Mouse (Mus musculus) MEL (cell line): ENCODE data around the gene Snx32. TPM values are rescaled to one million over a fixed set of nuclear protein-coding genes. Genes with fewer than 3 reads are reported as not detected.
A peak's percentile ranks its signal among the peaks of the same experiment; 100 is the strongest.

ENCODE experiments used
- DNase-seq: peaks from one replicate; pipeline ENCODE4 v3.0.0; 2011; ENCODE audit warnings: low read depth, low spot score
- H3K27ac ChIP-seq: 2 replicates; pipeline ENCODE4 v1.5.1; 2012; ENCODE audit warnings: low read depth, mild to moderate bottlenecking, control low read depth, low read length, moderate library complexity; ENCODE audit not compliant: control insufficient read depth
- H3K27me3 ChIP-seq, 2 experiments: fragments of 150-350 bp in 1 of 2; sonication (generic) in 1 of 2; 2 replicates each; pipeline ENCODE4 v1.6.1; 2012; ENCODE audit warnings: low read length in 2 of 2, mild to moderate bottlenecking in 2 of 2, improper control_type of control experiment in 1 of 2, moderate library complexity in 1 of 2; ENCODE audit not compliant: insufficient read depth in 2 of 2, control insufficient read depth in 1 of 2
- H3K36me3 ChIP-seq, 2 experiments: 2 replicates each; pipeline ENCODE4 v1.6.1; 2012 to 2014; ENCODE audit warnings: low read length in 2 of 2, improper control_type of control experiment in 1 of 2, inconsistent platforms in 1 of 2, mild to moderate bottlenecking in 1 of 2; ENCODE audit not compliant: insufficient read depth in 2 of 2, control insufficient read depth in 1 of 2
- H3K4me1 ChIP-seq, 2 experiments: fragments of 150-350 bp in 1 of 2; sonication (generic) in 1 of 2; 2 replicates each; pipeline ENCODE4 v1.6.1; 2012; ENCODE audit warnings: low read length in 2 of 2, improper control_type of control experiment in 1 of 2, mild to moderate bottlenecking in 1 of 2; ENCODE audit not compliant: insufficient read depth in 2 of 2, control insufficient read depth in 1 of 2
- H3K4me3 ChIP-seq, 2 experiments: fragments of 150-350 bp in 1 of 2; sonication (generic) in 1 of 2; 2 replicates each; pipeline ENCODE4 v1.5.1; 2012; ENCODE audit warnings: low read depth in 2 of 2, low read length in 2 of 2, mild to moderate bottlenecking in 2 of 2, moderate library complexity in 2 of 2, control low read depth in 1 of 2, improper control_type of control experiment in 1 of 2; ENCODE audit not compliant: control insufficient read depth in 1 of 2, insufficient read depth in 1 of 2
- H3K79me2 ChIP-seq: 2 replicates; pipeline ENCODE4 v1.6.1; 2012; ENCODE audit warnings: mild to moderate bottlenecking, low read length, moderate library complexity; ENCODE audit not compliant: control insufficient read depth, poor library complexity, insufficient read depth
- H3K9ac ChIP-seq: 2 replicates; pipeline ENCODE4 v1.6.1; 2012; ENCODE audit warnings: low read depth, mild to moderate bottlenecking, control low read depth, low read length, moderate library complexity; ENCODE audit not compliant: control insufficient read depth, poor library complexity, severe bottlenecking
- H3K9me3 ChIP-seq: fragments of 150-350 bp; sonication (generic); replicated peaks from 2 replicates; pipeline ENCODE4 v1.6.1; 2012; ENCODE audit warnings: mild to moderate bottlenecking, low read length, improper control_type of control experiment, moderate library complexity; ENCODE audit not compliant: insufficient read depth
- BHLHE40 ChIP-seq: IDR thresholded peaks from 2 replicates; pipeline ENCODE4 v1.6.1; 2012; ENCODE audit warnings: low read depth, mild to moderate bottlenecking, inconsistent platforms, low read length, improper control_type of control experiment, borderline replicate concordance
- CHD2 ChIP-seq: IDR thresholded peaks from 2 replicates; pipeline ENCODE4 v1.6.1; 2011; ENCODE audit warnings: low read length, improper control_type of control experiment
- CTCF ChIP-seq, 3 experiments: IDR thresholded peaks in 2 of 3; conservative IDR thresholded peaks in 1 of 3; 2 replicates each; pipeline ENCODE4 v1.5.1; 2011 to 2012; ENCODE audit warnings: low read length in 3 of 3, low read depth in 2 of 3, mild to moderate bottlenecking in 2 of 3, improper control_type of control experiment in 1 of 3, inconsistent platforms in 1 of 3, mixed read lengths in 1 of 3, moderate library complexity in 1 of 3; ENCODE audit not compliant: control insufficient read depth in 1 of 3, insufficient read depth in 1 of 3, poor library complexity in 1 of 3, severe bottlenecking in 1 of 3
- ELF1 ChIP-seq: IDR thresholded peaks from 2 replicates; pipeline ENCODE4 v1.6.1; 2014; ENCODE audit warnings: low read depth, mild to moderate bottlenecking, inconsistent platforms, low read length, improper control_type of control experiment, moderate library complexity
- EP300 ChIP-seq, 2 experiments: IDR thresholded peaks; 2 replicates each; pipeline ENCODE4 v1.6.1; 2011; ENCODE audit warnings: improper control_type of control experiment in 2 of 2, low read length in 2 of 2, low read depth in 1 of 2, mild to moderate bottlenecking in 1 of 2
- ETS1 ChIP-seq: IDR thresholded peaks from 2 replicates; pipeline ENCODE4 v1.6.1; 2012; ENCODE audit warnings: low read depth, mild to moderate bottlenecking, inconsistent platforms, low read length, improper control_type of control experiment, moderate library complexity
- GATA1 ChIP-seq: IDR thresholded peaks from 2 replicates; pipeline ENCODE4 v1.6.1; 2011; ENCODE audit warnings: low read depth, low read length, improper control_type of control experiment
- HCFC1 ChIP-seq: IDR thresholded peaks from 2 replicates; pipeline ENCODE4 v1.6.1; 2012; ENCODE audit warnings: low read depth, mild to moderate bottlenecking, inconsistent platforms, low read length, improper control_type of control experiment, moderate library complexity
- MAX ChIP-seq: IDR thresholded peaks from 2 replicates; pipeline ENCODE4 v1.6.1; 2011; ENCODE audit warnings: low read length, improper control_type of control experiment
- MAZ ChIP-seq: IDR thresholded peaks from 2 replicates; pipeline ENCODE4 v1.6.1; 2012; ENCODE audit warnings: low read depth, mild to moderate bottlenecking, inconsistent platforms, low read length, improper control_type of control experiment
- MXI1 ChIP-seq: IDR thresholded peaks from 2 replicates; pipeline ENCODE4 v1.6.1; 2011; ENCODE audit warnings: mild to moderate bottlenecking, low read depth, low read length, improper control_type of control experiment
- MYC ChIP-seq: IDR thresholded peaks from 2 replicates; pipeline ENCODE4 v1.6.1; 2011; ENCODE audit warnings: low read depth, mild to moderate bottlenecking, low read length, improper control_type of control experiment, moderate library complexity
- NELFE ChIP-seq: IDR thresholded peaks from 2 replicates; pipeline ENCODE4 v1.6.1; 2011; ENCODE audit warnings: low read depth, low read length, improper control_type of control experiment
- POLR2A ChIP-seq, 2 experiments: IDR thresholded peaks; 2 replicates each; pipeline ENCODE4 v1.6.1; 2011 to 2012; ENCODE audit warnings: low read length in 2 of 2, mild to moderate bottlenecking in 2 of 2, control low read depth in 1 of 2, improper control_type of control experiment in 1 of 2, low read depth in 1 of 2, moderate library complexity in 1 of 2; ENCODE audit not compliant: control insufficient read depth in 1 of 2, insufficient read depth in 1 of 2, poor library complexity in 1 of 2
- POLR2AphosphoS2 ChIP-seq: IDR thresholded peaks from 2 replicates; pipeline ENCODE4 v1.6.1; 2011; ENCODE audit warnings: low read length, improper control_type of control experiment
- POLR2AphosphoS5 ChIP-seq: IDR thresholded peaks from 2 replicates; pipeline ENCODE4 v1.6.1; 2012; ENCODE audit warnings: low read depth, borderline replicate concordance, mild to moderate bottlenecking, inconsistent platforms, low read length, moderate library complexity, mixed read lengths
- RCOR1 ChIP-seq: IDR thresholded peaks from 2 replicates; pipeline ENCODE4 v1.6.1; 2012; ENCODE audit warnings: low read depth, mild to moderate bottlenecking, inconsistent platforms, low read length, improper control_type of control experiment
- SIN3A ChIP-seq: IDR thresholded peaks from 2 replicates; pipeline ENCODE4 v1.6.1; 2012; ENCODE audit warnings: low read length, improper control_type of control experiment, inconsistent platforms
- SMC3 ChIP-seq: IDR thresholded peaks from 2 replicates; pipeline ENCODE4 v1.6.1; 2011; ENCODE audit warnings: low read depth, low read length, improper control_type of control experiment
- TAL1 ChIP-seq: IDR thresholded peaks from 2 replicates; pipeline ENCODE4 v1.6.1; 2012; ENCODE audit warnings: mild to moderate bottlenecking, inconsistent platforms, low read length, moderate library complexity, mixed read lengths
- TBP ChIP-seq: IDR thresholded peaks from 2 replicates; pipeline ENCODE4 v1.8.0; 2011; ENCODE audit warnings: low read depth, low read length, improper control_type of control experiment
- TCF12 ChIP-seq: IDR thresholded peaks from 2 replicates; pipeline ENCODE4 v1.6.1; 2014; ENCODE audit warnings: low read depth, mild to moderate bottlenecking, inconsistent platforms, low read length, improper control_type of control experiment, moderate library complexity
- USF2 ChIP-seq, 2 experiments: IDR thresholded peaks; 2 replicates each; pipeline ENCODE4 v1.6.1; 2011 to 2012; ENCODE audit warnings: improper control_type of control experiment in 2 of 2, low read length in 2 of 2, borderline replicate concordance in 1 of 2, inconsistent platforms in 1 of 2, low read depth in 1 of 2, mild to moderate bottlenecking in 1 of 2; ENCODE audit not compliant: insufficient read depth in 1 of 2
- ZKSCAN1 ChIP-seq: IDR thresholded peaks from 2 replicates; pipeline ENCODE4 v1.6.1; 2012; ENCODE audit warnings: low read depth, mild to moderate bottlenecking, inconsistent platforms, low read length, improper control_type of control experiment, moderate library complexity
- ZMIZ1 ChIP-seq: IDR thresholded peaks from 2 replicates; pipeline ENCODE4 v1.6.1; 2012; ENCODE audit warnings: low read depth, mild to moderate bottlenecking, inconsistent platforms, low read length, improper control_type of control experiment, moderate library complexity
- ZNF384 ChIP-seq: IDR thresholded peaks from 2 replicates; pipeline ENCODE4 v1.6.1; 2012; ENCODE audit warnings: low read depth, mild to moderate bottlenecking, inconsistent platforms, low read length, improper control_type of control experiment
- polyA plus RNA-seq, 2 experiments: library from polyadenylated mRNA; stranded (reverse) in 1 of 2; unstranded in 1 of 2; fragments of >175 nt in 1 of 2; fragments of >200 nt in 1 of 2; gene quantifications; 2 replicates each; pipeline versions ENCODE4 v1.2.1 to v1.2.4; 2012; ENCODE audit warnings: low replicate concordance in 2 of 2, low read depth in 1 of 2; ENCODE audit not compliant: insufficient read length in 2 of 2, insufficient read depth in 1 of 2, missing spikeins in 1 of 2
- total RNA-seq: library from RNA; depleted of rRNA; stranded (reverse); fragments of 300-350 nt; gene quantifications from 2 replicates; pipeline ENCODE4 v1.2.3, GENCODE M21; 2012

The Snx32 gene
- total and polyA plus RNA-seq, 3 experiments = 1.3 to 2.6 TPM; not detected in 1

DNA sequence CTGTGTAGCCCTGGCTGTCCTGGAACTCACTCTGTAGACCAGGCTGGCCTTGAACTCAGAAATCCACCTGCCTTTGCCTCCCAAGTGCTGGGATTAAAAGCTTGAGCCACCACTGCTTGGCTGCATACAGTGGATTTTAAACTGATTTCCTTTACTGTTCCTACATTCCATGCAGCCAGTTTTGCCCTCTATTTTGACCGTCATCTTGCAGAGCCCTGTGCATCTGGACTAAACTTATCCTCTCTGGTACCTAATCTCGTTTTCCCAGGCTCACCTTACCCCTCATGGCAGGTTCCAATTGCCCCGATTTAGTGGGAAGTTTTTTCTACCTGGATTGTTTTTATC lies 2.6 kb upstream of the Snx32 start:
- Histone ChIP-seq H3K27me3 (no peaks in the 10 kb centered on the region), H3K9me3 (no peaks in the 10 kb centered on the region), H3K4me3 (peak overlapping the region; percentile 47 to 51), H3K36me3 (peaks cover 0 to 11% of the 10 kb centered on the region in 2 experiments; a peak in 2 of 4 replicates), H3K27ac (peak overlapping the region; percentile 85), H3K79me2 (peaks cover 13% of the 10 kb centered on the region), H3K4me1 (peaks cover 2 to 11% of the 10 kb centered on the region in 2 experiments; a peak in 3 of 4 replicates), H3K9ac (peak overlapping the region; percentile 58)
- TF ChIP-seq CHD2 = no peak
- TF ChIP-seq MAX = 0 out of 2 replicates have a peak, but pooled peaks have one; percentile 9
- TF ChIP-seq TBP = peak; percentile 98
- TF ChIP-seq USF2 (IDR thresholded peaks at IDR 0.05; ENCODE audit: borderline replicate concordance in 1 of 2, insufficient read depth in 1 of 2, low read depth in 1 of 2, low read length in 2 of 2) = no peak
- peak in 1 of 2 experiments; percentile 24; a peak in 1 of 4 replicates for TF ChIP-seq POLR2A (IDR thresholded peaks at IDR 0.05; ENCODE audit: control insufficient read depth in 1 of 2, insufficient read depth in 1 of 2, low read depth in 1 of 2, low read length in 2 of 2, poor library complexity in 1 of 2)
- no peak for DNase-seq

DNA sequence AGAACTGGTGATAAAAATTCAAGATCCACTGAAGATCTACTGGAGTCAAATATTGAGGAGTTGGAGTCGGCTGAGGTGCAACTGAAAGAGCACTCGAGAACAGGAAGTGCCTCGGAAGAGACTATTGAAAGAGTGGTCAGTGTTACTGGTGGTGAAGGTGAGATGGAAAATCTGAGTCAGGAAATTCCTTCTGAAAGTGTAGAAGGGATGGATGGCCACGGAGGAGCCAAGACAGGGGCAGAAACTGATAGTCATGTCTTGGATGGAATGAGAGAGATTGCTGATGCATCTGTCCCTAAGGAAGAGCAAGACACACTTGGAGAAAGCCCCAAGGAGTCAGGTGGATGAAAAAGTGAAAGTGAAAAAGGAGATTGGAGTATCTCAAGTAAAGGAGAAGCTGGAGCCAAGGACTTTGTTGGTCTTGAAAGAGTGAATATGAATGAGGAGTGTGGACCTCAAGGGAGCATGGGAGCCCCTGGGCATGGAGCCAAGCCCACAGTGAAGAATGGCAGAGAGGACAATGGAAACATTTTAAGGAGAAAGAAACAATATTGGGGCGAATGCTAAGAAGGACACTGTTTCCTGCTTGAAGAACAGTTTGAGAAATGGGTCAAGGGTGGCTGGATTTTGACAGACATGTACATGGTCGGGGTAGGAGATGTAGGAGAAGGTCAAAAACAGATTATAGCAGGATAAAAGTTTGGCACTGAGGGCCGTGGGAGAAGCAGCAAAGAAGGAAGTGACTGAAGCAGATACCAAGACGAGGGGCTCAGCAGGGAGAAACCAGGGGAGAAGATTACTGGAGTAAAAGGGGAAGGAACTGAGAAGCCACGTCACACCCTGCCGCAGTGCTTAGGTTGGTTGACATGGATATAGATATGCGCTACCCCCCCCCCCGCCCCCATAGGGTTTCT lies 2.0 kb upstream of the Snx32 start:
- peak overlapping the region; percentile 89 for H3K9ac ChIP-seq

More for the DNA sequence above, 2.0 kb upstream of the Snx32 start:
- peak; percentile 7; the same call in 1 of the 2 replicates for TF ChIP-seq TAL1
- TF ChIP-seq ZNF384 = no peak
- TF ChIP-seq MYC = peak; percentile 45; the same call in 1 of the 2 replicates
- 0 out of 2 replicates have a peak, but pooled peaks have one; percentile 31 for TF ChIP-seq MAX
- TF ChIP-seq MXI1 = no peak
- no peak for TF ChIP-seq ZKSCAN1
- no peak for TF ChIP-seq BHLHE40
- peak; percentile 53; the same call in 1 of the 2 replicates for TF ChIP-seq NELFE
- no peak for TF ChIP-seq POLR2AphosphoS5
- peak; percentile 52 to 78; a peak in 3 of 4 replicates for TF ChIP-seq EP300 (IDR thresholded peaks at IDR 0.05; ENCODE audit: low read depth in 1 of 2, low read length in 2 of 2)
- 0 out of 2 replicates have a peak, but pooled peaks have one; percentile 49 for TF ChIP-seq POLR2AphosphoS2
- no peak for TF ChIP-seq CTCF (IDR thresholded peaks at IDR 0.05 in 2 of 3, conservative IDR thresholded peaks at IDR 0.05 in 1 of 3; ENCODE audit: control insufficient read depth in 1 of 3, insufficient read depth in 1 of 3, low read depth in 2 of 3, low read length in 3 of 3, poor library complexity in 1 of 3, severe bottlenecking in 1 of 3)
- no peak for TF ChIP-seq SMC3
- TF ChIP-seq RCOR1 = peak; percentile 70
- TF ChIP-seq POLR2A (IDR thresholded peaks at IDR 0.05; ENCODE audit: control insufficient read depth in 1 of 2, insufficient read depth in 1 of 2, low read depth in 1 of 2, low read length in 2 of 2, poor library complexity in 1 of 2) = peak in 1 of 2 experiments; percentile 53; a peak in 2 of 4 replicates
- peak; percentile 90 for TF ChIP-seq ETS1
- TF ChIP-seq GATA1 = peak; percentile 70
- 0 out of 2 replicates have a peak, but pooled peaks have one; percentile 55 for TF ChIP-seq ZMIZ1
- TF ChIP-seq SIN3A = peak; percentile 78
- TF ChIP-seq ELF1 = peak; percentile 50; the same call in 1 of the 2 replicates
- peak; percentile 61; the same call in 1 of the 2 replicates for TF ChIP-seq HCFC1
- peak; percentile 41; the same call in 1 of the 2 replicates for TF ChIP-seq TCF12
- peak; percentile 51 for TF ChIP-seq MAZ
- H3K79me2 ChIP-seq = peaks cover 14% of the 10 kb centered on the region
- peak overlapping the region; percentile 77 to 88 for H3K4me3 ChIP-seq
- peak overlapping the region; percentile 98 for H3K27ac ChIP-seq
- peaks cover 0 to 8% of the 10 kb centered on the region in 2 experiments; a peak in 2 of 4 replicates for H3K36me3 ChIP-seq
- no peaks in the 10 kb centered on the region for H3K27me3 ChIP-seq
- H3K4me1 ChIP-seq = peaks cover 2 to 8% of the 10 kb centered on the region in 2 experiments; a peak in 3 of 4 replicates
- no peaks in the 10 kb centered on the region for H3K9me3 ChIP-seq
- DNase-seq = peak; percentile 96
